Mouse (Mus musculus) forelimb bud, embryonic 11.5 days (tissue): ENCODE data around the gene Add2.

ENCODE experiments used
- DNase-seq: peaks from one replicate; pipeline ENCODE4 v3.0.0-alpha.2; 2012; ENCODE audit warnings: low read depth, low spot score

Gene Add2

GRCm38 (mm10) chr6:86048509-86048908, 20.0 kb downstream of the Add2 start:
- no peak for DNase-seq

GRCm38 (mm10) chr6:86050586-86051268, 22.2 kb downstream of the Add2 start:
- DNase-seq = no peak

GRCm38 (mm10) chr6:86052032-86052459, 23.6 kb downstream of the Add2 start:
- DNase-seq = no peak

DNA sequence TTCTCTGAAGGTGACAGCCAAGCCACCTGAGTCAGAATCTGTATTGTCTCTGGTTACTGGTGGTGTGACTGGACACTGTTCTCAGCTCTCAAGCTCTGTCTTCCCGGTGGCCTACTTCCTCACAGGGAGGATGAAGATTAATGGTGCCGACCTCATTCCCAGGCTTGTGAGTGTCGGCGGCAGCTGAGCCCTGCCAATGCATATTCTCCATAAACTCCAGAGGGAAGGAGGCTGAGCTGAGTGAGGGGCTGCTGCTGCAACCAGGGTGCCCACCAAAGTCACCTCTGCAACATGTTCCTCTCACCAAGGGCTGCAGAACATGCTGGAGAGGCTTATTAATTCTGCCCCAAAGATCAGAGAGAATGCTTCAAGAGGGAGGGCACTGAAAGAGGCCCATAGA, 24.1 kb downstream of the Add2 start:
- DNase-seq = no peak

DNA sequence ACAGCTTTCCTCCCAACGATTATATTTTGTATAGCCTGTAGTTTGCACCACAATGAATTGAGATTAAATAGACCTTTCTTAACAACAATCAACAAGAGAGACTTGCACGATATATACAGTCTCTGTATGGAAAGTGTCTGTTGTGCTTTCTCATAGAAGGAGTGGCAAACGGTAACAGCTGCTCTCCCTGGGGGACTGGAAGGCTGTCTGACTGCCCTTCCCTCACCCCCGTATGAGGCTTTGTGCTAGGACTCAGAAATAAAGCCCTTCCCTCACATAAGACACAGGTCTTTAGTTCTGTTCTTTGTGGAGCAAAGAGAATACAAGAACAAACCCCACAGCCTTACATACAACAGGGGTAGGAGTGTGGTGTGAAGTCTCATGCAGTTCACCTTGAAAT, 24.6 kb downstream of the Add2 start:
- DNase-seq = no peak

DNA sequence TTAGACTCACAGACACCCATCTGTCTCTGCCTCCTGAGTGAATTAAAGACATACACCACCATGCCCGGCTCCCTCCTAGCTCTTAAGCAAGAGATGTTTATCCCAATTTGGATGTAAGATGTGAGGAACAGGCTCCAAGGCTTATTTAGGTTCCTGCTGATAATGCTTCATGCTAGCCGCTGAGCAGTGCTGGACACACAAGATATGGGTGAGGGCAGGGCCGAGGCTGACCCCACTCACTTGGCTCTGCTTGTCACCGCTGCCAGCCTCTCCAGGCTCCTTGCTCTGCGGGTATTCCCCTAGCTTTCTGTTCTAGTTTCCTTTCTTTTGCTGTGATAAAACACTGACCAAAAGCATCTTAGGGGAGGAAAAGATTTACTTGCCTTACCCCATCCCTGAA, 25.1 kb downstream of the Add2 start:
- no peak for DNase-seq

GRCm38 (mm10) chr6:86058475-86058874, 30.0 kb downstream of the Add2 start:
- DNase-seq = no peak

DNA sequence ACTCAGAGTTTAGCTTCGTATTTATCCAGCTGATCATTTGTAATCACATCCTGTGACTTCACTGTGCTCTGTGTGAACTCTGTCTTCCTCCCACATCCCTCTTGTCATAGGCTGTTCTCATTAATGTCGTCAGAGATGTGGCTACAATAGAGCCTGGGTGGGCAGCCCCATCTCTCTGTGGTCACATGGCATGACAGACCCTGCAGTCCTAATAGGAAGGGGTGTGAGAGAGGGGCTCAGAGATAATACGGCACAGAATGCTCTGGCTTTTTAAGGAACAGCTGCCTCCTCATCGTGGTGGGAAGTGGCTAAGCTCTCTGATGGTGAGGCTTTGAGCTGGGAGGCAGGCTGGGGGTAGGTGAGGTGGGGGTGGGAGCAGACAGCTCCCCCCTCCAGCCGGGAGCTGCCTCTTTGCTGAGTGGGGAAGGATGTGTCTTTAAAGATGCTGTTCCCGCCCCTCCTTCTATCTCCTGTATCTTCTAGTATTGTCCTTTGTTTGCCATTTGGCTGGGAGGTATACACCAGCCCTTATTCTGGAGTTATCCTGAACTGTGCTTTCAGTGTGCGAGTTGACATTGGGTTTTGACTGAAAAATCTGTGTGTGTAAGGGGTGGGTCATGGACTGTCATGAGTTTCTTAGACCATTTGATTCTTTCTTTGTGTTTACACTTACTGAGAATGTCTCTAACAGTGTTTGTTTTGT, 30.8 kb downstream of the Add2 start:
- no peak for DNase-seq

DNA sequence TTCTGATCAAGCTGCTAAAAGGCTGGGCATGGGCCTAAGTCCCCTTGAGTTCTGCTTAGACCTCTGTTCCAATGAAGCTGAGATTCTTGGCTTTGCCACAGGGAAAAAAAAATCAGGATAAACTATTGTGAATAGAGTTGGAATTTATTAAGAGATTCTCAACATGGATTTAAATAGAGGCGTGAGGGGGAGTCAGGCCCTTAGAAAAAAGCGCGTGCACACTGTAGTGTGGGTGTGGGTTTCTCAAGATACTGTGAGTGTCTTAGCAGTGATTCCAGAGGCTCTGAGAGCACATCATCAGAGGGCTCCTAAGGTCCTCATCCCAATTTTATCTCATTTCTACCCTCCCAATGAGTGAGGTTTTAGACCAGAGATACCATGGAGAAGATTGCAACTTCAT, 31.7 kb downstream of the Add2 start:
- DNase-seq = no peak

GRCm38 (mm10) chr6:86062226-86062625, 33.7 kb downstream of the Add2 start:
- no peak for DNase-seq

GRCm38 (mm10) chr6:86062684-86063083, 34.2 kb downstream of the Add2 start:
- DNase-seq = no peak

DNA sequence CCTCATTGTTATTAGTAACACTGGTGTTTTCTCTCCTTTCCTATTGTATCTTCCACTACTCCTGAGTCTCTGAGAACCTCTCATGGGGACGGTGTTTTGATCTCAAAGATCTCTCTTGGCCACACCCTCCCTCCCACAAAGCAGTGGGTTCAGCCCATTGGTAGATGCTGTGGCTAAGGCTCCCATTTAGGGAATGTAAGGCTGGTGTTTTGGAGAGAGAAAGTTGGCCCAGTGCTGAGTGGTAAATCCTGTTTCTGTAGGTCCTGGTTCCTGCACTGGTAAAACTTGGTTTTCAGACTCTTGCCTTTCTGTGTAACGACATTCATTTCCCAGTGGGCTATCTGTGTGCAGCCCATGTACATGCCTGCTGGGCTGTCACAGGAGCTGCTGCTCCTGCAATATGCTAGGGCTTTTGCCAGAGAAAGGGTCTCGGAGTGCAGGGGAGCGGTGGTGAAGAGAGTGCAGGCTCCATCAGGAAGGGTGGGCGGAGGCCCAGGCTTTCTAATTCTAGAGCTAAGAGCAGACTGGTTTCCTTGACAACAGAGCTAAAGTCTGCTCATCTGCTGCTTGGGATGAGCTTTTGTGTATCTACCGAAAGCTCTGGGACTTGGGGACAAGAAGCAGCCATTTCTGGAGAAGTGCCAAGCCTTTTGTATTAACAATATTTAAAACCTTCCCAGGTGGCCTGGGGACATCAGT, 36.0 kb downstream of the Add2 start:
- no peak for DNase-seq

- no peak for DNase-seq
Measured at GRCm38 (mm10) chr6:86066727-86067126, 38.2 kb downstream of the Add2 start.

- no peak for DNase-seq
Measured at GRCm38 (mm10) chr6:86067145-86067544, 38.7 kb downstream of the Add2 start.

DNA sequence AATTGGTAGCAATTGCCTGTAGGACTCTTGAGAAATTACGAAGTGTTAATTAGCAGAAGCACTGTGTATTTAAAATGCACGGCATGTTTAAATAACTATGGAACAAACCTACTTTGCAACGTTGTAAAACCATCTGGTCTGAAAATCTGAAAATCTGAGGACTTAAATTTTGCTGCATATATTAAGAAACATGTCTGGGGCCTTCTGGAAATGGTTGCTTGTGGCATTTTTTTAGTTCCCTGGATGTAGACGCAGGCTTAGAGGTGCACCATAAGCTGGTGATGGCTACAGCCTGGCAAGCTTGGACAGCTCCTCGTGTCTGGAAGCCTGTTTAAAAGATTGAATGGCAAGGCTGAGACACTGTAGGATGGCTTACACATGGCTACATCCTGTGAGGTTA, 40.5 kb downstream of the Add2 start:
- no peak for DNase-seq

- DNase-seq = no peak
Measured at GRCm38 (mm10) chr6:86069856-86070255, 41.4 kb downstream of the Add2 start.

DNA sequence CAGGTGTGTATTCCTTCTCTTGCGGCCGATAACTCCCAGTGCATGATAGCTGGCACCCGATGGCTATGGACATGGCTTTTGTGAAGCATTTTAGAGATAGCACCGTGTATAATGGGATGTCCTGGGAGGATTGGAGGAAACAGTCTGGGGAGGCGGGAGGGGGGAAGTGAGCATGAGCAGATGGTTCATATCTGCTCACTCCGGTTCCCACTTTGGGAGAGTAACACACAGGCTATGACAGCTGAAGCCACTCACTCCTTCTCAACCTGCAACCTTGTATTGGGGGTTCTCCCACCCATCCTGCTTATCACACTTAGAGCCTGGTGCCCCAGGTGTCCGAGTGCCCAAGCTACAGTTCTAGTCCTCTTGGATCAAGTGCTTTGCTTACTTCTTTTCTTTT, 41.8 kb downstream of the Add2 start:
- DNase-seq = no peak

DNA sequence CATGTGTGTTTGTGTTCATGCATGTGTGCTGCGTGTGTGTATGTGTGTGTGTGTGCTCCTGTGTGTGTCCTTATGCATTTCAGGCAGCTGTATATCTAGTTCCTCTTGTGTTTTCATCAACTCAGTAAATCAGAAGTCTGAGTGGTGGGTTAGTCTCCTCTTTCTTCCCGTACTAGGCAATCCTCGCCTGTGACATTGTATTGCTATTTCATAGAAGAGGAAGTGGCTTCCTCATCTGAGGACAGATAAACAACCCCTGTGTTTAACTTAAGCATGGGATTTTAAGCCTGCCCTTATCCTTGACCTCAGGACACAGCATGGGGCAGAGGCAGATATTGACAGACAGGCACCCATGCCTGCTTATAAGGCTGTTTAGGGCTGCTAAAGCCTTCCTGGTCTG, 45.4 kb downstream of the Add2 start:
- DNase-seq = no peak

GRCm38 (mm10) chr6:86074538-86075204, 46.2 kb downstream of the Add2 start:
- no peak for DNase-seq

DNA sequence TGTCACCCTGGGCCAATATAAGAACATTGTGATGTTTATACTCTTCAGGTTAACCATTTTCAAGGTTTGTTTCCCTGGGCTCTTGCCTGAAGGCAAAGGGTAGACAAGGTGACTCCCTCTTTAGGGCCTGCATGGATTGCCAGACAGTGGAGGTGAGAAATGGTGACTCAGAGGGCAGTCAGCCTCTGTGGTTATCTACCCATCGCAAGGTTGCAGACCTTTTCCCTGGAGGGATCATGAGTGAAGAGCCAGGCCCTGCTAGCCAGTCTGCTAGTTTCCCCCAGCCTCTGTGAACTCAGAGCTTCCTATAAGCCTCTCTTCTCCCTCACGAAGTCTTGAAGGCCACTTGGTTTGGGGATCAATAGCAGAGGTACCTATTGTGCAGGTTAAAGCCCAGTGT, 48.0 kb downstream of the Add2 start:
- DNase-seq = no peak

GRCm38 (mm10) chr6:86077880-86078279, 49.4 kb downstream of the Add2 start:
- no peak for DNase-seq

DNA sequence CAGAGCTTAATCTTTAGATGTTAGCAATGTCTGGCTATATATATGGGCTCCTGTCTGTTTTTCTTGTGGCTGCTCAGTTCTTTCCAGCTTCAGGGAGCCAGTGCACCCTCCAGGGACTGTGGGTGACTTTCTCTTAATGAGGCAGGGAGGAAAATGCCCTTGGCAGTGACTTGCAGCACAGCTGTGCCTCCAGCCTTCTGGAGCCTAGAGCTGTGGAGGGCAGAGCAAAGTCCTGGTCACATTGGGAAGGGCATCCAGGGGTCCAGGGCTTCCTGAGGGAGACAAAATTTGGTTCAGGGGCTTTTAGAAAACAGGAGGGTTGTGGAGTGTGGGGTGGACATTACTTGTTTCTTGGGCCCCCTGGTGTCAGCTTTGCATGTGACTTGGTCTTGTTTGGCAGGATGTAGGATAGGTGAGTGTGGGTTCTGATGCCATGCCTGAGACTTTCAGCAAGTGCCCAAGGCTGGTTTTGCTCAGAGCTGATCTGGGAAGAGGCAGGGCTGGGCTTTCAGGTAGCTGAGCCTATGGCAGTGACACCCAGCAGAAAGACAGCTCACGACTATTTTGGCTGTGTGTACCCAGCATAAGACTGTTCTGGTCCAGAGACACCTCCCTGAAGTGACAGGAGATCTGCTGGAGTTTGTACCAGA, 50.0 kb downstream of the Add2 start:
- no peak for DNase-seq
